Mouse (Mus musculus) frontal cortex, postnatal 14 days (tissue): ENCODE data around the gene Mid1.
A peak's percentile ranks its signal among the peaks of the same experiment; 100 is the strongest.
"Not testable (repeated sequence)": the region's sequence is repeated elsewhere in the genome, so short reads cannot be mapped to it uniquely, and the experiment has no call there.

Experiments
- DNase-seq, 2 experiments: peaks; one replicate each; pipeline ENCODE4 v3.0.0; 2022; ENCODE audit warnings: low spot score in 2 of 2

The Mid1 gene

GRCm38 (mm10) chrX:170015883-170016282, 330.9 kb downstream of the Mid1 start:
- not testable (repeated sequence) for DNase-seq

GRCm38 (mm10) chrX:170017333-170018245, 332.6 kb downstream of the Mid1 start:
- peak; percentile 80 to 87 for DNase-seq

- peak; percentile 78 to 83 for DNase-seq
Measured at GRCm38 (mm10) chrX:170018571-170019218, 333.7 kb downstream of the Mid1 start.

GRCm38 (mm10) chrX:170019219-170019953, 334.4 kb downstream of the Mid1 start:
- DNase-seq: not testable (repeated sequence)

GRCm38 (mm10) chrX:170019954-170020689, 335.1 kb downstream of the Mid1 start:
- DNase-seq: peak; percentile 92 to 97

- DNase-seq: peak; percentile 81 to 86
Measured at GRCm38 (mm10) chrX:170020690-170021050, 335.7 kb downstream of the Mid1 start.

GRCm38 (mm10) chrX:170021205-170021604, 336.2 kb downstream of the Mid1 start:
- DNase-seq: not testable (repeated sequence)

GRCm38 (mm10) chrX:170021750-170022461, 336.9 kb downstream of the Mid1 start:
- DNase-seq: not testable (repeated sequence)
